Mouse (Mus musculus) myocyte (in vitro differentiated cells): ENCODE measurements around the gene Cd5. TPM values are rescaled to one million over a fixed set of nuclear protein-coding genes. Genes with fewer than 3 reads are reported as not detected.

ENCODE experiments used
- H3K27me3 ChIP-seq: one replicate; pipeline ENCODE4 v1.6.1; 2011; ENCODE audit not compliant: control insufficient read depth, insufficient read depth, insufficient read length
- H3K36me3 ChIP-seq: one replicate; pipeline ENCODE4 v1.6.1; 2011; ENCODE audit not compliant: control insufficient read depth, insufficient read depth
- H3K4me2 ChIP-seq: one replicate; pipeline ENCODE4 v1.6.1; 2011; ENCODE audit warnings: low read depth, control low read depth
- H3K4me3 ChIP-seq: one replicate; pipeline ENCODE4 v1.5.1; 2011; ENCODE audit warnings: mild to moderate bottlenecking, control low read depth, moderate library complexity
- H3K79me2 ChIP-seq: one replicate; pipeline ENCODE4 v1.6.1; 2011; ENCODE audit not compliant: control insufficient read depth, insufficient read depth
- H3ac ChIP-seq: one replicate; pipeline ENCODE4 v1.6.1; 2011; ENCODE audit not compliant: control insufficient read depth, insufficient read length
- CEBPB ChIP-seq: IDR thresholded peaks from 2 replicates; pipeline ENCODE4 v1.6.1; 2011; ENCODE audit warnings: mild to moderate bottlenecking, moderate library complexity; ENCODE audit not compliant: poor library complexity, insufficient read depth, severe bottlenecking
- E2F4 ChIP-seq: IDR thresholded peaks from one replicate; pipeline ENCODE4 v1.6.1; 2011; ENCODE audit warnings: mild to moderate bottlenecking, control low read depth, moderate library complexity; ENCODE audit not compliant: insufficient read depth
- MAX ChIP-seq: IDR thresholded peaks from one replicate; pipeline ENCODE4 v1.6.1; 2011; ENCODE audit warnings: low read depth, mild to moderate bottlenecking, control low read depth
- MYOD1 ChIP-seq, 3 experiments: IDR thresholded peaks; one replicate each; pipeline ENCODE4 v1.6.1; 2011; ENCODE audit warnings: control low read depth in 2 of 3, low read depth in 2 of 3, mild to moderate bottlenecking in 2 of 3, moderate library complexity in 1 of 3; ENCODE audit not compliant: insufficient read length in 2 of 3, control insufficient read depth in 1 of 3
- MYOG ChIP-seq, 3 experiments: IDR thresholded peaks; one replicate each; pipeline ENCODE4 v1.6.1; 2011; ENCODE audit warnings: control low read depth in 2 of 3, low read depth in 2 of 3, mild to moderate bottlenecking in 2 of 3; ENCODE audit not compliant: insufficient read length in 2 of 3, control insufficient read depth in 1 of 3, insufficient read depth in 1 of 3
- POLR2A ChIP-seq: IDR thresholded peaks from one replicate; pipeline ENCODE4 v1.6.1; 2011; ENCODE audit warnings: low read depth, mild to moderate bottlenecking, control low read depth, moderate library complexity; ENCODE audit not compliant: insufficient read length
- POLR2AphosphoS2 ChIP-seq: IDR thresholded peaks from one replicate; pipeline ENCODE4 v1.6.1; 2011; ENCODE audit warnings: low read depth, control low read depth; ENCODE audit not compliant: insufficient read length
- REST ChIP-seq: IDR thresholded peaks from one replicate; pipeline ENCODE4 v1.6.1; 2011; ENCODE audit warnings: mild to moderate bottlenecking, control low read depth, moderate library complexity; ENCODE audit not compliant: insufficient read depth, insufficient read length
- SRF ChIP-seq: IDR thresholded peaks from one replicate; pipeline ENCODE4 v1.6.1; 2011; ENCODE audit warnings: low read depth; ENCODE audit not compliant: control insufficient read depth, insufficient read length
- TCF12 ChIP-seq: IDR thresholded peaks from one replicate; pipeline ENCODE4 v1.6.1; 2011; ENCODE audit warnings: mild to moderate bottlenecking, control low read depth; ENCODE audit not compliant: poor library complexity, insufficient read depth, severe bottlenecking
- TCF3 ChIP-seq: IDR thresholded peaks from one replicate; pipeline ENCODE4 v1.6.1; 2011; ENCODE audit warnings: low read depth, control low read depth; ENCODE audit not compliant: insufficient read length
- USF1 ChIP-seq: IDR thresholded peaks from one replicate; pipeline ENCODE4 v1.6.1; 2011; ENCODE audit warnings: low read depth, mild to moderate bottlenecking, control low read depth, moderate library complexity
- polyA plus RNA-seq: library from polyadenylated mRNA; unstranded; fragments of >200 nt; fragmentation: generic; extraction: Trizol; gene quantifications from one replicate; pipeline ENCODE4 v1.2.1, GENCODE M21; 2012; ENCODE audit warnings: missing spikeins

The Cd5 gene
- polyA plus RNA-seq, 1 experiment = not detected

- Histone ChIP-seq H3ac (no peak overlapping the region), H3K79me2 (no peaks in the 10 kb centered on the region), H3K27me3 (no peaks in the 10 kb centered on the region), H3K4me3 (no peak overlapping the region), H3K36me3 (no peaks in the 10 kb centered on the region), H3K4me2 (no peak overlapping the region)
- no peak for TF ChIP-seq TCF12
- no peak for TF ChIP-seq E2F4
- TF ChIP-seq REST = no peak
- no peak for TF ChIP-seq MYOG (IDR thresholded peaks at IDR 0.05; ENCODE audit: control insufficient read depth in 1 of 3, insufficient read depth in 1 of 3, insufficient read length in 2 of 3, low read depth in 2 of 3)
- TF ChIP-seq CEBPB = no peak
- no peak for TF ChIP-seq SRF
- TF ChIP-seq MAX = no peak
Observed at GRCm38 (mm10) chr19:10723649-10724048, 15.2 kb downstream of the Cd5 start.

DNA sequence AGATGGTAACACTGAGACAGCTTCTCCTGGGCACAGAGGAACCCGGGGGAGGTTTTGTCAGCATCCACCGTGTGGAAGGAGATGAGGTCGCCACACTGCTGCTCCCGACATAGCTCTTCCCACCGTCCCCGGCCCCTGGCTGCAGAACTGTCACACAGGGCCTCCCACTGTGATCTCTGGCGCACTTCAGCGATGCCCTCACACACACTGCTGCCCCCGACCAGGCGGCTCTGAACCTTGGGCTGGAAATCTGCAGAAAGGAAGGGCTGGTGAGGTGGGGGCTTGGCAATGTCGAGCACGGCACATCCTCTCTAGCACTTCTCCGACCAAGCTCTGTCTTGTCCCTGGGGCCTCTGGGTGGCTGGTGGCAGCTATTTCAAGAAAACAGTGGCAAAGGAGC lies 15.7 kb downstream of the Cd5 start:
- Histone ChIP-seq H3K27me3 (no peaks in the 10 kb centered on the region), H3ac (no peak overlapping the region), H3K4me2 (no peak overlapping the region), H3K36me3 (no peaks in the 10 kb centered on the region), H3K79me2 (no peaks in the 10 kb centered on the region), H3K4me3 (no peak overlapping the region)
- no peak for TF ChIP-seq TCF3
- no peak for TF ChIP-seq REST

GRCm38 (mm10) chr19:10721064-10721463 lies 17.7 kb downstream of the Cd5 start:
- Histone ChIP-seq H3K27me3 (no peaks in the 10 kb centered on the region), H3K79me2 (no peaks in the 10 kb centered on the region), H3ac (no peak overlapping the region), H3K4me3 (no peak overlapping the region), H3K4me2 (no peak overlapping the region), H3K36me3 (no peaks in the 10 kb centered on the region)
- TF ChIP-seq TCF12 (no peak), MYOG (IDR thresholded peaks at IDR 0.05; ENCODE audit: control insufficient read depth in 1 of 3, insufficient read depth in 1 of 3, insufficient read length in 2 of 3, low read depth in 2 of 3) (no peak), MYOD1 (IDR thresholded peaks at IDR 0.05; ENCODE audit: control insufficient read depth in 1 of 3, insufficient read length in 2 of 3, low read depth in 2 of 3) (peak in 1 of 3 experiments; percentile 19), POLR2A (no peak), CEBPB (no peak), POLR2AphosphoS2 (no peak)

- Histone ChIP-seq H3K36me3 (no peaks in the 10 kb centered on the region), H3K4me2 (no peak overlapping the region), H3K4me3 (no peak overlapping the region), H3K79me2 (no peaks in the 10 kb centered on the region), H3ac (no peak overlapping the region), H3K27me3 (no peaks in the 10 kb centered on the region)
- TF ChIP-seq CEBPB (no peak), USF1 (no peak), E2F4 (no peak), REST (no peak), MYOG (IDR thresholded peaks at IDR 0.05; ENCODE audit: control insufficient read depth in 1 of 3, insufficient read depth in 1 of 3, insufficient read length in 2 of 3, low read depth in 2 of 3) (no peak), TCF3 (no peak), MYOD1 (IDR thresholded peaks at IDR 0.05; ENCODE audit: control insufficient read depth in 1 of 3, insufficient read length in 2 of 3, low read depth in 2 of 3) (no peak), TCF12 (no peak), MAX (no peak), POLR2A (no peak), POLR2AphosphoS2 (no peak), SRF (no peak)
Observed at GRCm38 (mm10) chr19:10720524-10720923, 18.3 kb downstream of the Cd5 start.

- H3K27me3 ChIP-seq = no peaks in the 10 kb centered on the region
- no peak overlapping the region for H3K4me3 ChIP-seq
- no peak overlapping the region for H3ac ChIP-seq
- H3K79me2 ChIP-seq = no peaks in the 10 kb centered on the region
- TF ChIP-seq MYOG (IDR thresholded peaks at IDR 0.05; ENCODE audit: control insufficient read depth in 1 of 3, insufficient read depth in 1 of 3, insufficient read length in 2 of 3, low read depth in 2 of 3) = peak in 1 of 3 experiments; percentile 11
- no peak for TF ChIP-seq SRF
- TF ChIP-seq REST = no peak
- TF ChIP-seq MYOD1 (IDR thresholded peaks at IDR 0.05; ENCODE audit: control insufficient read depth in 1 of 3, insufficient read length in 2 of 3, low read depth in 2 of 3) = no peak
- no peak overlapping the region for H3K4me2 ChIP-seq
- no peaks in the 10 kb centered on the region for H3K36me3 ChIP-seq
Observed at GRCm38 (mm10) chr19:10719751-10720150, 19.1 kb downstream of the Cd5 start.

DNA sequence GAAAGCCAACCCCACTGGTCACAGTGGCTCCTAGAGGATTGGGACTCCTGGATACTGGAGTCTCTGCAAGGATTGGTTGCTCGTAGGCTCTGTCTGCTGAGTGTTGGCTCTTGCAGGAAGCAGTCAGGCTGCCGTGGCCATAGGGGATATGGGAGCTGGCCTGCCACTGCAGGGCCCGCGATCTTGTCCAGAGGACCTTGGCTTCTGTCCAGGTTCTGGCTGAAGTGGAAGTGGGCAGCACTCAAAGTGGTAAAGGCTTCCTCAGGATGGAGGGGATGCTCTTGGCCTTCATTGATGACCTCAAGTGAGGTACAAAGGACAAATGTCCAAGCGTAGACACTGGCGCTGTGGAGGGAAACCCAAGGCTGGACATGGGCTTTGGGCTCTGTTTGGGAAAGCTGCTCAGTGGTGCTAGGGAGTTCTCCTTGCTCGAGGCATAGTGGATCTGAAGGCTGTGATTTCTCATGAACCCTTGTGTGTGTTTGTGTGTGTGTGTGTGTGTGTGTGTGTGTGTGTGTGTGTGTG lies 20.5 kb downstream of the Cd5 start:
- TF ChIP-seq TCF12 = no peak
- TF ChIP-seq POLR2AphosphoS2 = no peak
- TF ChIP-seq MYOG (IDR thresholded peaks at IDR 0.05; ENCODE audit: control insufficient read depth in 1 of 3, insufficient read depth in 1 of 3, insufficient read length in 2 of 3, low read depth in 2 of 3) = no peak
- TF ChIP-seq MAX = no peak
- no peak for TF ChIP-seq USF1
- no peaks in the 10 kb centered on the region for H3K27me3 ChIP-seq
- H3K79me2 ChIP-seq = no peaks in the 10 kb centered on the region
- no peak overlapping the region for H3ac ChIP-seq
- no peak overlapping the region for H3K4me2 ChIP-seq
- H3K4me3 ChIP-seq = no peak overlapping the region
- H3K36me3 ChIP-seq = peaks cover 4% of the 10 kb centered on the region
